Mouse (Mus musculus): ENCODE results near the gene Ddhd1. TPM values are rescaled to one million over a fixed set of nuclear protein-coding genes. Genes with fewer than 3 reads are reported as not detected.

Gene Ddhd1
- total RNA-seq, 2 experiments from 2014 or later = 42.1 to 89.2 TPM

Other genes with a start within 250 kb of the Ddhd1 start
- not detected in 2 replicates for gene Fermt2, start 128.0 kb downstream of the Ddhd1 start, total RNA-seq (2015; ENCODE audit: low replicate concordance)
- gene Fermt2, start 128.0 kb downstream of the Ddhd1 start, total RNA-seq (2017; ENCODE audit: low replicate concordance) = not detected in 2 replicates